Mouse (Mus musculus): ENCODE results near the gene 1810062G17Rik.

Gene 1810062G17Rik

GRCm38 (mm10) chr3:36475532-36476087, at the start of gene 1810062G17Rik, which contains the start of gene Anxa5:
Gene 1810062G17Rik, plus strand, starts transcription at chr3:36475937.
Gene Anxa5, minus strand, starts transcription at chr3:36475894.
- peak; percentile 98 for DNase-seq

GRCm38 (mm10) chr3:36427386-36427785, 48.4 kb upstream of the 1810062G17Rik start:
- no peak for DNase-seq

- no peak for DNase-seq
Measured at GRCm38 (mm10) chr3:36430360-36430759, 45.4 kb upstream of the 1810062G17Rik start.

GRCm38 (mm10) chr3:36440280-36440679, 35.5 kb upstream of the 1810062G17Rik start:
- DNase-seq, result no peak

GRCm38 (mm10) chr3:36442426-36442825, 33.3 kb upstream of the 1810062G17Rik start:
- DNase-seq, result no peak

GRCm38 (mm10) chr3:36446041-36446440, 29.7 kb upstream of the 1810062G17Rik start:
- no peak for DNase-seq

GRCm38 (mm10) chr3:36446506-36446905, 29.2 kb upstream of the 1810062G17Rik start:
- no peak for DNase-seq

GRCm38 (mm10) chr3:36446918-36447317, 28.8 kb upstream of the 1810062G17Rik start:
- DNase-seq, result no peak

GRCm38 (mm10) chr3:36449292-36450165, 26.2 kb upstream of the 1810062G17Rik start:
- no peak for DNase-seq

- DNase-seq, result no peak
Measured at GRCm38 (mm10) chr3:36452502-36452901, 23.2 kb upstream of the 1810062G17Rik start.

- no peak for DNase-seq
Measured at GRCm38 (mm10) chr3:36455124-36455523, 20.6 kb upstream of the 1810062G17Rik start.

GRCm38 (mm10) chr3:36455566-36455965, 20.2 kb upstream of the 1810062G17Rik start:
- no peak for DNase-seq

GRCm38 (mm10) chr3:36460717-36461116, 15.0 kb upstream of the 1810062G17Rik start:
- DNase-seq, result no peak

- no peak for DNase-seq
Measured at GRCm38 (mm10) chr3:36461819-36462218, 13.9 kb upstream of the 1810062G17Rik start.

GRCm38 (mm10) chr3:36462348-36462747, 13.4 kb upstream of the 1810062G17Rik start:
- DNase-seq, result no peak

GRCm38 (mm10) chr3:36465538-36465937, 10.2 kb upstream of the 1810062G17Rik start:
- DNase-seq, result no peak

GRCm38 (mm10) chr3:36467632-36468031, 8.1 kb upstream of the 1810062G17Rik start:
- DNase-seq, result no peak

GRCm38 (mm10) chr3:36468871-36469270, 6.9 kb upstream of the 1810062G17Rik start:
- DNase-seq, result no peak

- DNase-seq, result no peak
Measured at GRCm38 (mm10) chr3:36471856-36472255, 3.9 kb upstream of the 1810062G17Rik start.

- DNase-seq, result no peak
Measured at GRCm38 (mm10) chr3:36473222-36473621, 2.5 kb upstream of the 1810062G17Rik start.

GRCm38 (mm10) chr3:36474421-36474820, 1.3 kb upstream of the 1810062G17Rik start:
- no peak for DNase-seq

GRCm38 (mm10) chr3:36474938-36475483, 726 bp upstream of the 1810062G17Rik start:
- peak; percentile 58 for DNase-seq

- peak; percentile 26 for DNase-seq
Measured at GRCm38 (mm10) chr3:36476261-36477155, 771 bp downstream of the 1810062G17Rik start.
